Mouse (Mus musculus): ENCODE results near the gene Olig3. TPM values are rescaled to one million over a fixed set of nuclear protein-coding genes. Genes with fewer than 3 reads are reported as not detected.
"Not testable (repeated sequence)": the region's sequence is repeated elsewhere in the genome, so short reads cannot be mapped to it uniquely, and the experiment has no call there.

The Olig3 gene
- polyA plus RNA-seq, 1 experiment from 2014 or later = 9.3 TPM

DNA sequence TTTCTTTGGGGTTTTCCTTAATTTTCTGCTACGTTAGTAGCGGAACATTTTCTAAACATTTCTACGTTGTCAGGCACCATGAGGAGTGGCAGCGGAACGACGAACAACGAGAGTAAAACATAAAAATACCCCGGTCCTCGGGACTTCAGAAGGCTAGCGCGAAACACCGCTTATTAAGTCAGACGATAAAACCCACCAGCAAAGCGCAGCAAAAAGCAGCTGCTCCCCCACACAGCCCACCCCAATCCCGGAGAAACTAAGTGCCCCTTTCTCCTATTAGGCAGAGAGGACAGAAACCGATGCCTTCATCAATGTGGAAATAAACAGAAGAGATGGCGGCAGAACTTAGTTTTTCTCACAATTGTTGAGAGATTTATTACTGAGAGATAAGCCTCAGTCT lies 6.5 kb downstream of the Olig3 start:
- peaks cover 91% of the 10 kb centered on the region for H3K27me3 ChIP-seq
- ATAC-seq = no peak
- H3K4me2 ChIP-seq (replicated peaks) = peak overlapping the region; percentile 42
- WGBS = under 1% methylated on average over 17 of the region's 17 CpGs
- no peak overlapping the region for H3K27ac ChIP-seq
- no peaks in the 10 kb centered on the region for H3K36me3 ChIP-seq
- peak overlapping the region; percentile 23 for H3K4me3 ChIP-seq (replicated peaks)
- no peaks in the 10 kb centered on the region for H3K9me3 ChIP-seq
- H3K4me1 ChIP-seq (replicated peaks) = peaks cover 14% of the 10 kb centered on the region
- H3K9ac ChIP-seq (replicated peaks) = no peak overlapping the region

DNA sequence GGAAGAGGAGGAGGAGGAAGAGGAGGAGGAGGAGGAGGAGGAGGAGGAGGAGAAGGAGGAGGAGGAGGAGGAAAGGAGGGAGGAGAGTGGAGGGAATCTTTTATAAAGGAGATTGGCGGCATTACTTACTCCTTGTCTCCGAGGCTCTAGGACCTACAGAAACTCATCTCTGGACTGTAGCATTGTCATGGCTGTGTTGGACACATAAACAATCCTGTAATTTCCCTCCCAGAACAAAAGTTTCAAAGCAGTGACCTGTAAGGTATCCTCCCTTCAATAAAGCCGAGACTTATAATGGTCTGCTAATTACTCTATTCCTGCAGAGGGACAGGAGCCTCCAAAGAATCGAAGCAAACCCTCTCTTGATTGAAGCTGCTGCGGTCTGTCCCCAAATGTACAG lies 7.0 kb downstream of the Olig3 start:
- no peak overlapping the region for H3K9ac ChIP-seq (replicated peaks)
- no peaks in the 10 kb centered on the region for H3K36me3 ChIP-seq
- no peak overlapping the region for H3K4me3 ChIP-seq (replicated peaks)
- H3K27me3 ChIP-seq = peaks cover 86% of the 10 kb centered on the region
- H3K9me3 ChIP-seq = no peaks in the 10 kb centered on the region
- ATAC-seq = no peak
- no peak overlapping the region for H3K27ac ChIP-seq
- peaks cover 14% of the 10 kb centered on the region for H3K4me1 ChIP-seq (replicated peaks)
- H3K4me2 ChIP-seq (replicated peaks) = no peak overlapping the region
- WGBS = 3% methylated on average over 5 of the region's 5 CpGs

GRCm38 (mm10) chr10:19369143-19369542 lies 12.8 kb downstream of the Olig3 start:
- 87% methylated on average over 9 of the region's 9 CpGs for WGBS
- Histone ChIP-seq H3K9me3 (no peaks in the 10 kb centered on the region), H3K4me1 (replicated peaks) (peaks cover 16% of the 10 kb centered on the region), H3K9ac (replicated peaks) (no peak overlapping the region), H3K4me3 (replicated peaks) (no peak overlapping the region), H3K4me2 (replicated peaks) (no peak overlapping the region), H3K27ac (no peak overlapping the region), H3K36me3 (no peaks in the 10 kb centered on the region), H3K27me3 (peaks cover 41% of the 10 kb centered on the region)
- ATAC-seq = no peak

DNA sequence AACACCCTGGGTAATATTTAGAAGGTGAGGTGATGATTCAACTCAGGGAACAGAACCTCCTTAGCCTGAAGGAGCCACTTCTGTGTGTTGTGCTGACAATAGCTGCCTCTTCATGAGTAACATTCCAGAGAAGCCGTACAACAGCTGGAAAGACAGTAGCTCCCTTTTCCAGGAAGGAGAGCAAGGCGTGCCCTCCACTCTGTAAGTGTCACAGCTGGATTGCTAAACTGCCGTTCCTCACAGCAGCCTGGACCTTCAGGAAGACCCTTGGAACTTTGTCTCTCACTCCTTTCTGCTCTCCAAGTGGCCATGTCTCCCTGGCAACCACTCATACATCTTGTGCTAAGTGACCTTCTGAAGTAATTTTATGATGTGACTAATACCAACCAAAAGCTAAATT lies 13.8 kb downstream of the Olig3 start:
- H3K27me3 ChIP-seq = peaks cover 31% of the 10 kb centered on the region
- no peak overlapping the region for H3K4me2 ChIP-seq (replicated peaks)
- H3K9ac ChIP-seq (replicated peaks) = no peak overlapping the region
- peaks cover 18% of the 10 kb centered on the region for H3K4me1 ChIP-seq (replicated peaks)
- WGBS = 71% methylated on average over 3 of the region's 3 CpGs
- no peaks in the 10 kb centered on the region for H3K9me3 ChIP-seq
- no peaks in the 10 kb centered on the region for H3K36me3 ChIP-seq
- no peak for ATAC-seq
- H3K27ac ChIP-seq = no peak overlapping the region
- no peak overlapping the region for H3K4me3 ChIP-seq (replicated peaks)

- WGBS = 15% methylated on average over 5 of the region's 5 CpGs
- Histone ChIP-seq H3K4me1 (replicated peaks) (peaks cover 18% of the 10 kb centered on the region), H3K27ac (no peak overlapping the region), H3K27me3 (peaks cover 11% of the 10 kb centered on the region; the same call in 1 of the 2 replicates), H3K9me3 (no peaks in the 10 kb centered on the region), H3K9ac (replicated peaks) (no peak overlapping the region), H3K36me3 (no peaks in the 10 kb centered on the region), H3K4me3 (replicated peaks) (no peak overlapping the region), H3K4me2 (replicated peaks) (no peak overlapping the region)
- no peak for ATAC-seq
These were observed 15.9 kb downstream of the Olig3 start for GRCm38 (mm10) chr10:19372263-19372662.

DNA sequence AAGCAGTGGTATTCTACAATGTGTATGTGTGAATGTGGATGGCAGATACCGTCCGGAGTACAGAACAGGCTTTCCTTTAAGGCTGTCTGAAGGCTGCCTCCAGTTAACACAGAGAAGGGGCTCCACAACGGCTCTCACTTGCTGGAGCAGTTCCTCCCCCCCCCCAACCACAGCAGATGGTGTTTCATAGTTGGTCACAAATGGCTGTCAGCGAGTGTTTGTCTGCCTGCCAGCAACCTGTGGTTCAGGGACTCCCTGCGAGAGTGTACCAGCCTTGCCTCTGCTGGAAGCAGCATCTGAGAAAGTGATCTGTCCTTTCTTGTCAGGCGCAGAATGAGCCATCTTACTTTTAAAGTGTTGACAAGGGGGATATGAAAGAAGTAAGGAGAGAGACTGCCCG lies 17.5 kb downstream of the Olig3 start:
- H3K27me3 ChIP-seq = peaks cover 7% of the 10 kb centered on the region; the same call in 1 of the 2 replicates
- no peaks in the 10 kb centered on the region for H3K36me3 ChIP-seq
- H3K9me3 ChIP-seq = 0 out of 2 replicates have a peak, but pooled peaks cover 1% of the 10 kb centered on the region
- no peak overlapping the region for H3K4me2 ChIP-seq (replicated peaks)
- no peak overlapping the region for H3K27ac ChIP-seq
- peaks cover 18% of the 10 kb centered on the region for H3K4me1 ChIP-seq (replicated peaks)
- ATAC-seq = no peak
- WGBS = 43% methylated on average over 7 of the region's 7 CpGs
- no peak overlapping the region for H3K4me3 ChIP-seq (replicated peaks)
- no peak overlapping the region for H3K9ac ChIP-seq (replicated peaks)

DNA sequence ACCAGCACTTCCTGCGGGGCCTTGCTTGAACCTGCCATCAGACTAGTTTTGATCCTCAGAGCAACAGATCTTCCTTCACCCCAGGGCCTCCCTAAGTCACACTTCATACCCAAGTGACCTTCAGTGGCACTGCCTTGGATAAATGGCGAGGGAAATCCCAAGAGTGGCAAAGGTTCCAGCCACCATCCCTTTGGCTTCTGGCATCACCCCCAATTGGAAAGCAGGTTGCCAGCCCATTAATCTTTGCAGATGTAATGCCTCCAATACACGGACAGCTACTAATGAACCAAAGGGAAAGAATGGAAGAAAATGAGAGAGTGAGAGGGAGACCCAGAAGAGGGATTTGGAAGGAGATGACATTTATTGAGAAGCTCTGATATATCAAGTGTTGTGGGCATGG lies 18.0 kb downstream of the Olig3 start:
- H3K36me3 ChIP-seq = no peaks in the 10 kb centered on the region
- H3K27me3 ChIP-seq = peaks cover 5% of the 10 kb centered on the region; the same call in 1 of the 2 replicates
- 0 out of 2 replicates have a peak, but pooled peaks cover 6% of the 10 kb centered on the region for H3K9me3 ChIP-seq
- H3K27ac ChIP-seq = no peak overlapping the region
- H3K4me3 ChIP-seq (replicated peaks) = no peak overlapping the region
- no peak overlapping the region for H3K9ac ChIP-seq (replicated peaks)
- 71% methylated on average over 3 of the region's 3 CpGs for WGBS
- H3K4me1 ChIP-seq (replicated peaks) = peaks cover 18% of the 10 kb centered on the region
- H3K4me2 ChIP-seq (replicated peaks) = no peak overlapping the region
- no peak for ATAC-seq

- no peak for ATAC-seq
- Histone ChIP-seq H3K9me3 (0 out of 2 replicates have a peak, but pooled peaks cover 9% of the 10 kb centered on the region), H3K4me3 (replicated peaks) (no peak overlapping the region), H3K36me3 (no peaks in the 10 kb centered on the region), H3K9ac (replicated peaks) (no peak overlapping the region), H3K27ac (no peak overlapping the region), H3K4me2 (replicated peaks) (no peak overlapping the region), H3K4me1 (replicated peaks) (peaks cover 18% of the 10 kb centered on the region), H3K27me3 (no peaks in the 10 kb centered on the region)
- 89% methylated on average over 2 of the region's 2 CpGs for WGBS
These were observed 19.5 kb downstream of the Olig3 start for GRCm38 (mm10) chr10:19375838-19376237.

DNA sequence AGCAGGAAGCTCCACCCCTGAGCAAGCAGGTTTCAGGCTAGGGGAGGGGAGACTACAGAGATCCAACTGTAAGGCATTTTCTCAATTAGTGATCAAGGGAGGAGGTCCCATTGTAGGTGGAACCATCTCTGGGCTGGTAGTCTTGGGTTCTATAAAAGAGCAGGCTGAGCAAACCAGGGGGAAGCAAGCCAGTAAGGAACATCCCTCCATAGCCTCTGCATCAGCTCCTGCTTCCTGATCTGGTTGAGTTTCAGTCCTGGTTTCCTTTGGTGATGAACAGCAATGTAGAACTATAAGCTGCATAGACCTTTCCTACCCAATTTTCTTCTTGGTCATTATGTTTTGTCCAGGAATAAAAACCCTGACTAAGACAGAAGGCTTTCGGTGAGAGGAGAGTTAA lies 24.6 kb downstream of the Olig3 start:
- peaks cover 12% of the 10 kb centered on the region; the same call in 1 of the 2 replicates for H3K9me3 ChIP-seq
- H3K4me1 ChIP-seq (replicated peaks); H3K4me3 ChIP-seq (replicated peaks); H3K36me3 ChIP-seq; H3K27me3 ChIP-seq; H3K4me2 ChIP-seq (replicated peaks); H3K9ac ChIP-seq (replicated peaks); H3K27ac ChIP-seq; ATAC-seq: not testable (repeated sequence)
- 93% methylated on average over 1 of the region's 1 CpGs for whole genome bisulfite sequencing

DNA sequence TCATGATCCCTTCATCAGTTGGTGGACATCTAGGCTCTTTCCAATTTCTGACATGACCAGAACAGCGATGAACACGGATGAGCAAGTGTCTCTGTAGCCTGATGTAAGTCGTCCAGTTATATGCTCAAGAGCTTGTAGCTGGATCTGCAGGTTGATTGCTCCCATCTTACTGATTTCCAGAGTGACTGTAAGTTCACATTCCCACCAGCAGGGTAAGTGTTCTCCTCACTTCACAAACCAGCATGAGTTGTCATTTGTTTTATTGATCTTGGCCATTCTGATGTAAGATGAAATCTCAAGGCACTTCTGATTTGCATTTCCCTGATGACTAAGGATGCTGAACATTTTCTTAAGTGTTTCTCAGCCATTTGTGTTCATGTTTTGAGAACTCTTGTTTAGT lies 27.8 kb downstream of the Olig3 start:
- Histone ChIP-seq H3K4me3 (replicated peaks) (no peak overlapping the region), H3K9me3 (peaks cover 8% of the 10 kb centered on the region; the same call in 1 of the 2 replicates), H3K9ac (replicated peaks) (no peak overlapping the region), H3K36me3 (no peaks in the 10 kb centered on the region), H3K27me3 (no peaks in the 10 kb centered on the region), H3K27ac (no peak overlapping the region), H3K4me2 (replicated peaks) (no peak overlapping the region), H3K4me1 (replicated peaks) (no peaks in the 10 kb centered on the region)
- ATAC-seq = no peak
- 92% methylated on average over 3 of the region's 3 CpGs for WGBS

- Histone ChIP-seq H3K4me3 (replicated peaks) (no peak overlapping the region), H3K27me3 (no peaks in the 10 kb centered on the region), H3K9ac (replicated peaks) (no peak overlapping the region), H3K36me3 (no peaks in the 10 kb centered on the region), H3K4me2 (replicated peaks) (no peak overlapping the region), H3K9me3 (no peaks in the 10 kb centered on the region), H3K27ac (no peak overlapping the region), H3K4me1 (replicated peaks) (peaks cover 9% of the 10 kb centered on the region)
- no peak for ATAC-seq
- WGBS = 88% methylated on average over 4 of the region's 4 CpGs
These were observed 35.5 kb downstream of the Olig3 start for GRCm38 (mm10) chr10:19391819-19392218.

DNA sequence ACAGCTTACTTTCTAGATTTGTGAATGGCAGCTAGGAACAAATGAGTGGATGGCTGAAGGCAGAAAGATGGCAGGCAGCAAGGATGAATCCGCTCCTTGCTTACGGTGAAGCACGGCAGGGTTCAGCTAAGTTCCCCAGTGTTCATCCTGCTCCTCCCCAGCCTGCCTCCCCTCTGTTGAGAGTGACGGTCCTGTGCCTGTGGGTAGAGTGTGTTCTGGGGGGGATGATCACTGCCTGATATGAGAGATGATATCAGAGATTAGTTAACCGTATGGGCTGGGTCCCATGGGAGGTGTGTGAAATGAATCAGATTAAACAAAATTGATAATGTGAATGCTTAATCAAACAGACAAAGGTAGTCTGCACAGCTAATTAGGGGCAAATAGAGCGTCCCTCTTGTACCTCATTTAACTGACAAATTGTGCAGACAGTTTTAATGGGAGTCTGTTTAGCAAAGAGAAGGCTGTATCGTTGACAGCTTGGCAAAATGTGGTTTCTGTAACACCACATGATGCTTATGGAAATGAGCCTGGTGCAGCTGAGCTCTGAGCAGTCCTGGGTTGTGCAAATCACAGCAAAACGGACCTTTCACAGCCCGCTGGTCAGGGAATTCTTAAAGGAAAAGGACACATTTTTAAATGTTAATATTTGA lies 40.3 kb downstream of the Olig3 start:
- peaks cover 2% of the 10 kb centered on the region; the same call in 1 of the 2 replicates for H3K27me3 ChIP-seq
- peak overlapping the region; percentile 33; the same call in 1 of the 2 replicates for H3K9ac ChIP-seq (replicated peaks)
- peak overlapping the region; percentile 47 for H3K4me2 ChIP-seq (replicated peaks)
- peak overlapping the region; percentile 52 for H3K27ac ChIP-seq
- peak; percentile 95 for ATAC-seq
- H3K9me3 ChIP-seq = no peaks in the 10 kb centered on the region
- H3K4me3 ChIP-seq (replicated peaks) = peak overlapping the region; percentile 18
- 15% methylated on average over 9 of the region's 9 CpGs for WGBS
- peaks cover 25% of the 10 kb centered on the region for H3K4me1 ChIP-seq (replicated peaks)
- no peaks in the 10 kb centered on the region for H3K36me3 ChIP-seq

- Histone ChIP-seq H3K9me3 (no peaks in the 10 kb centered on the region), H3K4me1 (replicated peaks) (peaks cover 25% of the 10 kb centered on the region), H3K9ac (replicated peaks) (no peak overlapping the region), H3K27ac (peak overlapping the region; percentile 31; the same call in 1 of the 2 replicates), H3K4me2 (replicated peaks) (peak overlapping the region; percentile 47), H3K27me3 (peaks cover 2% of the 10 kb centered on the region; the same call in 1 of the 2 replicates), H3K4me3 (replicated peaks) (no peak overlapping the region), H3K36me3 (no peaks in the 10 kb centered on the region)
- ATAC-seq = peak; percentile 61
- WGBS = 66% methylated on average over 12 of the region's 12 CpGs
These were observed 41.1 kb downstream of the Olig3 start for GRCm38 (mm10) chr10:19397396-19397795.

Data from midbrain, embryonic 13.5 days (tissue).